Mouse (Mus musculus): Measurements from ENCODE around the gene Lrrc26.

The Lrrc26 gene

GRCm38 (mm10) chr2:25292856-25293255 is 3.1 kb downstream of the Lrrc26 start:
- in situ Hi-C loops (cut with MboI, MseI) = no loop called here

GRCm38 (mm10) chr2:25293706-25294105 is 4.0 kb downstream of the Lrrc26 start:
- in situ Hi-C loops (cut with MboI, MseI) = no loop called here

- in situ Hi-C loops (cut with MboI, MseI) = no loop called here
Observed at GRCm38 (mm10) chr2:25297093-25297492, 7.4 kb downstream of the Lrrc26 start.

- in situ Hi-C loops (cut with MboI, MseI) = no loop called here
Observed at GRCm38 (mm10) chr2:25298046-25298445, 8.3 kb downstream of the Lrrc26 start.

- in situ Hi-C loops (cut with MboI, MseI) = no loop called here
Observed at GRCm38 (mm10) chr2:25303452-25303851, 13.7 kb downstream of the Lrrc26 start.

- in situ Hi-C loops (cut with MboI, MseI) = no loop called here
Observed at GRCm38 (mm10) chr2:25303931-25304656, 14.4 kb downstream of the Lrrc26 start.

GRCm38 (mm10) chr2:25304657-25305541 is 15.2 kb downstream of the Lrrc26 start:
- in situ Hi-C loops (cut with MboI, MseI) = no loop called here

- in situ Hi-C loops (cut with MboI, MseI) = no loop called here
Observed at GRCm38 (mm10) chr2:25305587-25306359, 16.1 kb downstream of the Lrrc26 start.

GRCm38 (mm10) chr2:25310180-25310579 is 20.5 kb downstream of the Lrrc26 start:
- in situ Hi-C loops (cut with MboI, MseI) = no loop called here

- in situ Hi-C loops (cut with MboI, MseI) = no loop called here
Observed at GRCm38 (mm10) chr2:25310969-25311368, 21.3 kb downstream of the Lrrc26 start.

GRCm38 (mm10) chr2:25311491-25311891 is 21.8 kb downstream of the Lrrc26 start:
- in situ Hi-C loops (cut with MboI, MseI) = no loop called here

- in situ Hi-C loops (cut with MboI, MseI) = no loop called here
Observed at GRCm38 (mm10) chr2:25318119-25318966, 28.6 kb downstream of the Lrrc26 start.

- in situ Hi-C loops (cut with MboI, MseI) = no loop called here
Observed at GRCm38 (mm10) chr2:25318971-25319773, 29.5 kb downstream of the Lrrc26 start, which contains the start of gene Grin1. Grin1 (minus strand) TSS chr2:25319187.

GRCm38 (mm10) chr2:25320084-25320483 is 30.4 kb downstream of the Lrrc26 start:
- in situ Hi-C loops (cut with MboI, MseI) = no loop called here

- in situ Hi-C loops (cut with MboI, MseI) = no loop called here
Observed at GRCm38 (mm10) chr2:25326036-25326435, 36.3 kb downstream of the Lrrc26 start.

GRCm38 (mm10) chr2:25328440-25328839 is 38.7 kb downstream of the Lrrc26 start:
- in situ Hi-C loops (cut with MboI, MseI) = no loop called here

GRCm38 (mm10) chr2:25331470-25331869 is 41.8 kb downstream of the Lrrc26 start:
- in situ Hi-C loops (cut with MboI, MseI) = loop anchor here (5.0 kb wide), 2 partner anchors 36 to 59 kb away; partner anchors contain the start of genes Anapc2, Ssna1 and Uap1l1

- in situ Hi-C loops (cut with MboI, MseI) = loop anchor here (5.0 kb wide), 2 partner anchors 35 to 60 kb away; partner anchors contain the start of genes Anapc2, Ssna1 and Uap1l1
Observed at GRCm38 (mm10) chr2:25332286-25333160, 42.8 kb downstream of the Lrrc26 start, which contains the start of gene Man1b1. Man1b1 (plus strand) TSS chr2:25332338.

GRCm38 (mm10) chr2:25333569-25333968 is 43.9 kb downstream of the Lrrc26 start:
- in situ Hi-C loops (cut with MboI, MseI) = loop anchor here (5.0 kb wide), 2 partner anchors 34 to 61 kb away; partner anchors contain the start of genes Anapc2, Ssna1 and Uap1l1
